Mouse (Mus musculus) heart, postnatal 0 days (tissue): Measurements from ENCODE around the gene Prss16. TPM values are rescaled to one million over a fixed set of nuclear protein-coding genes. Genes with fewer than 3 reads are reported as not detected.

Experiments
- ATAC-seq: fragments of 200-750 bp; cut with Nextera tagmentation; 2 replicates; pipeline ENCODE4 v1.8.0; 2017; ENCODE audit warnings: low read depth, moderate number of reproducible peaks, moderate library complexity; ENCODE audit not compliant: insufficient read depth
- DNase-seq: peaks from one replicate; pipeline ENCODE4 v3.0.0-alpha.2; 2016; ENCODE audit warnings: low spot score
- H3K27ac ChIP-seq: fragments of 300-500 bp; sonication (generic); 2 replicates; pipeline ENCODE4 v1.5.1; 2014; ENCODE audit warnings: low read depth, mild to moderate bottlenecking
- H3K27me3 ChIP-seq: fragments of 300-500 bp; sonication (generic); 2 replicates; pipeline ENCODE4 v1.6.1; 2014; ENCODE audit warnings: low read length, mixed read lengths; ENCODE audit not compliant: control insufficient read depth, insufficient read depth
- H3K36me3 ChIP-seq: fragments of 300-500 bp; sonication (generic); replicated peaks from 2 replicates; pipeline ENCODE4 v1.6.1; 2014; ENCODE audit warnings: low read length, mixed read lengths; ENCODE audit not compliant: control insufficient read depth, insufficient read depth
- H3K4me1 ChIP-seq: fragments of 300-500 bp; sonication (generic); 2 replicates; pipeline ENCODE4 v1.6.1; 2014; ENCODE audit warnings: antibody characterized with exemption; ENCODE audit not compliant: control insufficient read depth, insufficient read depth
- H3K4me2 ChIP-seq: fragments of 300-500 bp; sonication (generic); 2 replicates; pipeline ENCODE4 v1.6.1; 2014; ENCODE audit warnings: low read depth, mild to moderate bottlenecking, low read length, moderate library complexity
- H3K4me3 ChIP-seq: fragments of 300-500 bp; sonication (generic); 2 replicates; pipeline ENCODE4 v1.5.1; 2014; ENCODE audit warnings: low read depth, low read length
- H3K9ac ChIP-seq: fragments of 300-500 bp; sonication (generic); replicated peaks from 2 replicates; pipeline ENCODE4 v1.6.1; 2014; ENCODE audit warnings: low read depth, low read length, mixed read lengths
- H3K9me3 ChIP-seq: fragments of 300-500 bp; sonication (generic); replicated peaks from 2 replicates; pipeline ENCODE4 v1.6.1; 2016; ENCODE audit warnings: low read length; ENCODE audit not compliant: control insufficient read depth
- CTCF ChIP-seq: IDR thresholded peaks from 2 replicates; pipeline ENCODE4 v1.5.1; 2016; ENCODE audit warnings: antibody characterized with exemption, control low read depth, low read depth
- EP300 ChIP-seq: IDR thresholded peaks from 2 replicates; pipeline ENCODE4 v1.6.1; 2016; ENCODE audit warnings: antibody characterized with exemption, low read depth
- WGBS: fragments of 180-500 bp; shearing (Covaris S2); extraction: QIAGEN DNeasy Blood & Tissue Kit; methylation state at CpG from one replicate; pipeline ENCODE4 v1.1.7; 2014; 5-methylcytosine and 5-hydroxymethylcytosine counted together
- polyA plus RNA-seq: library from polyadenylated mRNA; unstranded; fragments of >200 nt; fragmentation: Nextera tagmentation; extraction: Ambion mirVana; gene quantifications from 2 replicates; pipeline ENCODE4 v1.2.1, GENCODE M21; 2015
- total RNA-seq: library from RNA; depleted of rRNA; stranded (reverse); fragments of >200 nt; gene quantifications from 2 replicates; pipeline ENCODE4 v1.2.3, GENCODE M21; 2014; ENCODE audit warnings: low replicate concordance

Gene Prss16
- total and polyA plus RNA-seq, 2 experiments from 2014 or later, result 0.05 TPM; not detected in 1

DNA sequence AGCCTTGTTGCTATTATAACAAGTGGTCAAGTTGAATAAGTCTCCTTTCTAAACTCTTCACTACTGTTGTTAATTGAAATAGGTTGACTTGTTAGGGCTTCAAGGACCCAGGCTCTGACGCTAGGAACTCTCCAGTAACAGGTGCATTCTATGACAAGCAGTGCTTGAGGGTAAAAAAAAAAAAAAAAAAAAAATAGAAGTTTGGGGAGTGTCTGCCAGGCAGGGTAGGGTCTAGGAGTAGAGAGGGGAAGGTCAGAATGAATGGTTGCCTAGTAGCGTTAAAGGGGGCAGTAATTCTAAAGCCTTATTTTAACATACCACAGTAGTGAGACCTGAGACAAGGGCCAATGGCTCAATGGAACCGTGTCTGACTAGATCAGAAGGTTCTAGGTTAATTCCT, 11.1 kb downstream of the Prss16 start:
- ATAC-seq (no peak), DNase-seq (no peak)
- Histone ChIP-seq H3K36me3 (no peaks in the 10 kb centered on the region), H3K27me3 (peaks cover 97% of the 10 kb centered on the region), H3K4me2 (no peak overlapping the region), H3K9me3 (no peaks in the 10 kb centered on the region), H3K4me1 (0 out of 2 replicates have a peak, but pooled peaks cover 3% of the 10 kb centered on the region), H3K9ac (no peak overlapping the region), H3K4me3 (no peak overlapping the region), H3K27ac (no peak overlapping the region)
- WGBS, result 39% methylated on average over 3 of the region's 3 CpGs
- TF ChIP-seq CTCF, result no peak
- TF ChIP-seq EP300, result no peak

DNA sequence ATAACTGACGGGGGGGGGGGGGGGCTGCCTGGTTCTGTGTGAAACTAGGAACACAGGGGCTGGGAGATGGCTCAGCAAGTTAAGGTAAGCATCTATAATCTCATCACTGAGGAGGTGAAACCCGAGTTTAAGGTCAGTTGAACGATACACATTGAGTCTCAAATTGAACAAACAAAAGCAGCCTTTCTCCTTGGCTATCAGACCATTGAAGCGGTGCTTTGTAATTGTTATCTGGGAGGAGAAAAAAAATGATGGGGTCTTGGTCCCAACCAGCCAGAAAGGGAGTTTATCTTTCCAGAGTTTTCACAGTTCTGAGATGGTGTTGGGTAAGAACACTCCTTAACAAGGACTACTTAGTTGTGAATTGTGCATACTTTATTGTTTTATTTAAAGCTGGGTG, 11.7 kb downstream of the Prss16 start:
- Histone ChIP-seq H3K36me3 (no peaks in the 10 kb centered on the region), H3K9me3 (no peaks in the 10 kb centered on the region), H3K9ac (no peak overlapping the region), H3K4me1 (0 out of 2 replicates have a peak, but pooled peaks cover 3% of the 10 kb centered on the region), H3K4me2 (no peak overlapping the region), H3K27me3 (peaks cover 94% of the 10 kb centered on the region), H3K4me3 (no peak overlapping the region), H3K27ac (no peak overlapping the region)
- TF ChIP-seq EP300, result no peak
- no peak for TF ChIP-seq CTCF
- no peak for ATAC-seq
- 11% methylated on average over 4 of the region's 4 CpGs for WGBS
- DNase-seq, result no peak

DNA sequence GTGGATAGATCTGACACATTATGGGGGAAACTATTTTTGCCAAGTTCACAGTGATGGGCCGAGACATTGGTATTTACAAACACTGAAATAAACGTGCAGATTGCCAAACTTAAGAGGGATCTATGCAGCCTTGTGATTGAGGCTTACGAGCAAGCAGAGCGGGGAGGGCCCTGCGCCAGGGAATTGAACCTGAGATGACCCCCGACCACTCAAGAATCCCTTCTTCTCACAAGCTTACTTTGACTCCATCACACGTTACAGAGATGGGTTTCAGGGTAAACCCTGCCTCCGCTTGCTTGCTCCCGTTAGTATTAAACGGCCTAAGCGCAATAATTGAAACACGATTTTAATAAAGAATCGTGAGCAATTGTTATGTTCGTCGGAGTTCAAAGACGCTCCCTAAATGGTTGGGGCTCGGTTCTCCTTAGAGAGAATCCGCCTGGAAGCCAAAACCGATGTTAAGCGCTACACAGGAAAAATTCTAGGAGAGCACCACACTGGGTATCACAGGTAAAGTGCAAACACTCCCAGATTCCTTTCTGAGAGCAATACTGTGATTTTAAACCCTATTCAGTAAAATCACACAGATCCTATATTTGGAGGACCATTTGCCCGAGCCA, 12.2 kb downstream of the Prss16 start:
- Histone ChIP-seq H3K9me3 (no peaks in the 10 kb centered on the region), H3K4me3 (peak overlapping the region; percentile 40), H3K27ac (no peak overlapping the region), H3K27me3 (peaks cover 92% of the 10 kb centered on the region), H3K4me2 (peak overlapping the region; percentile 59), H3K4me1 (0 out of 2 replicates have a peak, but pooled peaks cover 3% of the 10 kb centered on the region), H3K36me3 (no peaks in the 10 kb centered on the region), H3K9ac (no peak overlapping the region)
- DNase-seq, result no peak
- WGBS, result 5% methylated on average over 21 of the region's 21 CpGs
- TF ChIP-seq CTCF (no peak), EP300 (no peak)
- no peak for ATAC-seq

DNA sequence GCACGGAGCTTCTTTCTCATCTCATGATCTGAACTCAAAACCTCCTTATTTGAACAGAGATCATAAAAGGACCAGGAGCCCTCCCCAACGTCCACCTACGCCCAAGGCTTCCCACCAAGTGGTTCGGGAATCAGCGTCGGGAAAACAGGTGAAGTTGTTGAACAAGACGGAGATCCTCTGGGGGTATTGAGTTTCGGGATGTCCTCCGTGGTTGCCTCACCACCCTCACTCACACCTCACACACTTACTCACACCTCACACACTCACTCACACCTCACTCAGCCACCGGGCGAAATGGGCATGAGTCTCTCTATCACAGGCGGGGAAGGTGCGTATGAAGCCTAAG, 12.7 kb downstream of the Prss16 start:
- peak overlapping the region; percentile 59 for H3K4me2 ChIP-seq
- TF ChIP-seq CTCF (no peak), EP300 (no peak)
- 3% methylated on average over 13 of the region's 13 CpGs for WGBS
- DNase-seq, result no peak
- H3K4me1 ChIP-seq, result 0 out of 2 replicates have a peak, but pooled peaks cover 3% of the 10 kb centered on the region
- no peak overlapping the region for H3K27ac ChIP-seq
- H3K36me3 ChIP-seq, result no peaks in the 10 kb centered on the region
- H3K27me3 ChIP-seq, result peaks cover 87% of the 10 kb centered on the region
- 0 out of 2 replicates have a peak, but pooled peaks cover under 1% of the 10 kb centered on the region for H3K9me3 ChIP-seq
- H3K9ac ChIP-seq, result no peak overlapping the region
- peak overlapping the region; percentile 40; the same call in 1 of the 2 replicates for H3K4me3 ChIP-seq
- ATAC-seq, result no peak

DNA sequence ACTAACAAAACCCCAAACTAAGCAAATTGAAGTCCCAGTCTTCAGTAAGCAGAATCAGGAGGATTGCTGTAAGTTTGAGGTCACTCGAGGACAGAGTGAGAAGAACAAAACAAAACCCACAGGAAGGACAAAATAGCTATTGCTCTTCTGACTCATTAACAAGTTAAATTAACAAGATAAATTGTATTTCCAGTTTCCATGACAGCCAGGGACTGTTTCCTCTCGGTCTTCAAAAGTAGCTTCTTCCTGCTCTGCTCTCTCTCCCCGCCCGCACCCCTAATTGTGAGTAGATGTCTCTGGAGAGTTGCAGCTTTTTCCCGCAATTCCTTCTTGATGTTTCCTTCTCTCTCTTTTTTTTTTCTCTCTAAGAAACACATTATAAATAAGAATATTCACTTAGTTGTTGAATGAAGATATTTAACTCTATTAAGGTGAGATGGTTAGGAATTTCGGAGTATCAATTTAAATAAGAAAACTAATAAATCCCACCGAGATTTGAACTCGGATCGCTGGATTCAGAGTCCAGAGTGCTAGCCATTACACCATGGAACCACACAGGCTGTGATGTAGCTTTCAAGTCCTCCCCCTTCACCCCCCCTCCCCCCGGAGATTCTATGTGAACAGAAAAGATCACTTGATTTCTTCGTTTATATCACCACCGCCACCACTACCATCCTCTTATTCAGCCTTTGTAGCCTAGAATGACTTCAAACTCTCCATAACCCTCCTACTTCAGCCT, 13.3 kb downstream of the Prss16 start:
- no peak overlapping the region for H3K9ac ChIP-seq
- no peak for TF ChIP-seq EP300
- TF ChIP-seq CTCF, result no peak
- H3K4me1 ChIP-seq, result 0 out of 2 replicates have a peak, but pooled peaks cover 3% of the 10 kb centered on the region
- H3K9me3 ChIP-seq, result peaks cover 6% of the 10 kb centered on the region; the same call in 1 of the 2 replicates
- H3K4me3 ChIP-seq, result peak overlapping the region; percentile 40; the same call in 1 of the 2 replicates
- peak overlapping the region; percentile 59 for H3K4me2 ChIP-seq
- no peaks in the 10 kb centered on the region for H3K36me3 ChIP-seq
- no peak overlapping the region for H3K27ac ChIP-seq
- ATAC-seq (no peak), DNase-seq (no peak)
- H3K27me3 ChIP-seq, result peaks cover 83% of the 10 kb centered on the region
- 5% methylated on average over 12 of the region's 12 CpGs for WGBS
